Mouse (Mus musculus) neural tube, embryonic 14.5 days (tissue): Measurements from ENCODE around the gene Agpat4. TPM values are rescaled to one million over a fixed set of nuclear protein-coding genes. Genes with fewer than 3 reads are reported as not detected.

Source experiments
- polyA plus RNA-seq: library from polyadenylated mRNA; unstranded; fragments of >200 nt; fragmentation: Nextera tagmentation; extraction: Ambion mirVana; gene quantifications from 2 replicates; pipeline ENCODE4 v1.2.1, GENCODE M21; 2014

Agpat4 gene
- polyA plus RNA-seq, 1 experiment from 2014 or later = 36.5 TPM

Other genes starting within 250 kb of the Agpat4 start
- gene Map3k4, start 200.1 kb downstream of the Agpat4 start, polyA plus RNA-seq = 37.1 and 39.8 TPM in 2 replicates